51 mouse cellular contexts compared by ENCODE assay signal in the genomic region with DNA sequence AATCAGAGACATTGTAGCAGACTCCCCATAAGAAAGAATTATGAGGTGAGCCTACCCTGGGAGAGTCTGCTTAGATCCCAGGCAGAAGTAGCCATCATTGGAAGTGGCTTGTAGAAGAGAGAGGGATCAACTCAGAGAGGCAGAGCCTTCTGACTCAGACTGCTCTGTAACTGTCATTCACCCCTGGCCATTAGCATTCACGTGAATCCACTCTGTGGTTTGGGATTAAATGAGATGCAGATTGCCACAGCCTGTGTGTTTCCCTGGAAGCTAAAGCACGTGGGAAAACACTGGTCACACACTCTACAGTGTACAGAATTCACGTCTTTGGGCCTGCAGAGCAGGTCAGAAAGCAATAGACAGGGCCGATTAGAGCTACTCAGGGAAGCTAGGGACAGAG. TPM values are rescaled to one million over a fixed set of nuclear protein-coding genes. Genes with fewer than 3 reads are reported as not detected.
"Had no signal": no experiment of that assay in that cellular context is flagged by ENCODE, and none has a peak within 500 bp of the region (broad histone marks: within the 10 kb centered on the region; RNA-seq: fewer than 3 reads in every experiment).

No protein-coding gene starts in this region.

- H3K4me3 ChIP-seq: heart, embryonic 10.5 days; heart, embryonic 12.5 days; heart, embryonic 13.5 days; heart, embryonic 15.5 days; hindbrain, embryonic 10.5 days; hindbrain, embryonic 12.5 days; hindbrain, embryonic 13.5 days; hindbrain, embryonic 15.5 days; intestine, embryonic 15.5 days; kidney, embryonic 15.5 days; layer of hippocampus, adult 2 months had no signal

- ATAC-seq: hindbrain, embryonic 16.5 days; hindbrain, postnatal 0 days; inflammation-experienced regulatory T-cells, adult 6 months; intestine, embryonic 15.5 days; intestine, embryonic 16.5 days; intestine, postnatal 0 days had no signal

- H3K4me1 ChIP-seq: heart, embryonic 10.5 days; heart, embryonic 15.5 days; hindbrain, embryonic 15.5 days; intestine, embryonic 15.5 days had no signal

- H3K27ac ChIP-seq: heart, embryonic 10.5 days; heart, embryonic 13.5 days; heart, embryonic 15.5 days; hindbrain, embryonic 10.5 days; hindbrain, embryonic 12.5 days; hindbrain, embryonic 13.5 days; hindbrain, embryonic 14.5 days; hindbrain, embryonic 15.5 days; hindbrain, postnatal 0 days; intestine, embryonic 15.5 days; kidney, embryonic 15.5 days; kidney, postnatal 0 days; layer of hippocampus, adult 2 months had no signal

- DNase-seq: heart, postnatal 10 days; heart, postnatal 14 days; heart, postnatal 36 days; heart, postnatal 4 days; kidney, adult 11 months; kidney, adult 18-20 months; kidney, adult 2 months; kidney, adult 8-10 months; kidney, adult 9 months; kidney, postnatal 10 days; kidney, postnatal 14 days; kidney, postnatal 25 days; kidney, postnatal 36 days; kidney, postnatal 4 days; layer of hippocampus, adult 9-11 months; layer of hippocampus, postnatal 36 days had no signal

- H3K27me3 ChIP-seq: hindbrain, embryonic 12.5 days; hindbrain, embryonic 15.5 days; intestine, embryonic 15.5 days; kidney, embryonic 15.5 days had no signal

- H3K36me3 ChIP-seq: heart, embryonic 10.5 days; heart, embryonic 12.5 days; heart, embryonic 13.5 days; heart, embryonic 15.5 days; hindbrain, embryonic 10.5 days; hindbrain, embryonic 12.5 days; hindbrain, embryonic 13.5 days; hindbrain, embryonic 15.5 days; intestine, embryonic 15.5 days; kidney, embryonic 15.5 days had no signal

RNA-seq across cellular contexts. Expression of gene Ace3, which starts 10.0 kb away (rescaled TPM):
- total RNA-seq: heart, postnatal 10 days; heart, postnatal 14 days; heart, postnatal 25 days; heart, postnatal 36 days; heart, postnatal 4 days; hematopoietic stem cell, adult 5-6 weeks; hindbrain, postnatal 0 days; layer of hippocampus, adult 18-20 months; layer of hippocampus, adult 2 months; layer of hippocampus, adult 8-10 months; layer of hippocampus, postnatal 10 days; layer of hippocampus, postnatal 14 days; layer of hippocampus, postnatal 25 days; layer of hippocampus, postnatal 36 days; left cerebral cortex, adult 18-20 months had no signal
- polyA plus RNA-seq: heart, embryonic 10.5 days; heart, embryonic 11.5 days; heart, embryonic 12.5 days; heart, embryonic 13.5 days; heart, embryonic 14.5 days; heart, embryonic 15.5 days; heart, embryonic 16.5 days; heart, postnatal 0 days; hindbrain, embryonic 10.5 days; hindbrain, embryonic 11.5 days; hindbrain, embryonic 12.5 days; hindbrain, embryonic 14.5 days; hindbrain, embryonic 15.5 days; hindbrain, embryonic 16.5 days; hindbrain, postnatal 0 days; inflammation-experienced regulatory T-cells, adult 6 months; intestine, embryonic 14.5 days; intestine, embryonic 15.5 days; intestine, postnatal 0 days; kidney, embryonic 14.5 days; kidney, embryonic 15.5 days; kidney, embryonic 16.5 days; kidney, postnatal 0 days; large intestine, adult 2 months had no signal

RNA-seq across cellular contexts. Expression of gene Ace, which starts 16.7 kb away (rescaled TPM):
- polyA plus RNA-seq: inflammation-experienced regulatory T-cells, adult 6 months had no signal

RNA-seq across cellular contexts. Expression of gene Kcnh6, which starts 23.5 kb away (rescaled TPM):
- polyA plus RNA-seq: heart, embryonic 12.5 days had no signal
